Mouse (Mus musculus) heart, adult 2 months (tissue): ENCODE measurements around the gene Ndufa13.

Source experiments
- CTCF ChIP-seq: fragments of 200-600 bp; IDR thresholded peaks from 2 replicates; pipeline ENCODE4 v1.8.1; 2022; ENCODE audit warnings: antibody characterized with exemption, mild to moderate bottlenecking, moderate library complexity
- EP300 ChIP-seq: fragments of 200-500 bp; IDR thresholded peaks from 2 replicates; pipeline ENCODE4 v1.6.1; 2011; ENCODE audit warnings: low read depth, low read length, control low read depth; ENCODE audit not compliant: insufficient read depth
- POLR2A ChIP-seq: fragments of 200-500 bp; IDR thresholded peaks from 2 replicates; pipeline ENCODE4 v1.6.1; 2011; ENCODE audit warnings: mild to moderate bottlenecking, low read depth, low read length, control low read depth; ENCODE audit not compliant: insufficient read depth

DNA sequence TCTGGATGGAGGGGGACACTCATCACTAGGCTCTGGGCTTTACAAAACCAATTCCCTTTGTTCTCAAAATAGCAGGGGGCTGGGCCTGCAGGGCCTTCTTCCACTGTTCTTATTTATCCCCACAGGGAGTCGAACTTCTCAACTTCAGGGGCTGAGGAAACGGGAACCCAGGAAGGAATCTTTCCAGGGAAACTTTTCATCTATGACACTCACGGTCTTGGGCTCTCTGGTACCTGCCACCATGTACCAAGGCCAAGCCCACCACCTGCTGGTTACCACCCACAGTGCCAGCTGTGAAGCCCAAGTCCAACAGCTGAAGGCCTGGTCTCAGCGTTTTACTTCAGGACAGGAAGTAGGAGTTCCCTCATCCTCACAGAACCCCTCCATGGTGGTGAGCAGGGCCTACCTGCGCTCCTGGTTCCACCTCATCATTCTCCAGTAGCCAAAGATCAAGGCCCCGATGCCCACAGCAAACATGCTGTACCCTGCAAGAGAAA is 7.5 kb downstream of the Ndufa13 start:
- TF ChIP-seq POLR2A (no peak), CTCF (no peak), EP300 (no peak)
